Mouse (Mus musculus): ENCODE data around the gene Olfr1137.

DNA sequence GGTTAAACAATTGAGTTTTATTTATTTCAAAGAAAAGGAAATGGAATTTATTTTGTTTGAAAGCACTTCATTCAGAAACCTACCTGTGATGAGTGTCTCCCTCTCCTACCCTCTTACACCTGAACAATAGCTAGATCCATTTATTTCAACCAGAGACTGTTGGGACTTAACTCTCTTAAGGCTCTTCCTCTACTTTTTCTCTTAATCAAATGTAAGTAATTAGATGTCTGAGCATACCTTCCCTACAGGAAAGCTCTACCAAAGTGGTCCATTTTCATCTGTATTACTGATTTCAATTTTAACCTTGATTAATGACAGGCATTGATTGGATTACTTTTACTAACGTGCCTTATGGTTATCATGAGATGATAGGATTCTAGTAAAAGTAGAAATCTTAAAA is 26.9 kb upstream of the Olfr1137 start, which contains the start of gene Olfr1138:
- no peak for TF ChIP-seq CTCF (IDR thresholded peaks at IDR 0.05; ENCODE audit: low read depth, low read length)
- no peak for TF ChIP-seq TAL1 (conservative IDR thresholded peaks at IDR 0.05; ENCODE audit: low read depth, low read length)
- no peak for TF ChIP-seq GATA1 (IDR thresholded peaks at IDR 0.05; ENCODE audit: borderline replicate concordance, low read length)

All from G1E (cell line).